Mouse (Mus musculus): Measurements from ENCODE around the gene Agpat2. TPM values are rescaled to one million over a fixed set of nuclear protein-coding genes. Genes with fewer than 3 reads are reported as not detected.
A peak's percentile ranks its signal among the peaks of the same experiment; 100 is the strongest.

The Agpat2 gene
- total RNA-seq, 2 experiments from 2014 or later, result 2.1 to 2.5 TPM

DNA sequence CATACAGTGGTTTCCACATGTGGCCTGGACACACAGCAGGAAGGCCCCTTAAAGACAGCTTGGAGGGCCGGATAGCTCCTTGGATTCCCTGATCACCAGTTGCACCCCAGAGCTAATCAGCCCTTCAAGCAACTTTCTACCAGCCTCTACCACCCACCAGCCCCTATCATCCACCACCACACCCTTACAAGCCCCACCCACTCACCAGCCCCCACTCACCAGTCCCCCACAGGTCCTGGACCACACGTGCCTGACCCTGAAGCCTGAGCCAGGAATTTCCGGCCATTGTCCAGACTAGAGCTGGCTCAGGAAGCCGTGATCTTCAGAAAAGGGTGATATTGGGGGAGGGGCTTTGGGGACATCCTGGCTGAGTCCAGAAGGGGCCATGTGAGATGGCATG is 28.4 kb downstream of the Agpat2 start:
- DNase-seq (ENCODE audit: low spot score in 2 of 2), result no peak

DNA sequence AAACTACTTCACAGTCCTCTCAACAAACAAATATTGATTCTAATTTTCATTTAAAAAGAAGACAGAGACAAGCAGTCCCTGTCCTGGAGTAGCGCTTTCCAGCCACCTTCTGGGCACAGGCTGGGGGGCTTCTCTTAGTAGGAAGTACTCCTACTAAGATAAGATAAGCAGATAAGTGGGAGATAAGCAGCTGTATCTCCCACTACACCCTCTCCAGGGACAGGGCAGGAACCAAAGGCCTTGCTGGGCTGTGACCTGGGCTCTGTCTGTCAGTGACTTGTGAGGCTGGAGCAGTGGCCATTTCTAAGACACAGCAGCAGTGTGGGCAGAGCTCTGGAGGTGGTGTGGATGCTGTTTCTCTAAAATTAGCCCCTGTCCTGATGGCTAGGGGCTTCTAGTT is 28.8 kb downstream of the Agpat2 start:
- DNase-seq (ENCODE audit: low spot score in 2 of 2), result no peak

DNA sequence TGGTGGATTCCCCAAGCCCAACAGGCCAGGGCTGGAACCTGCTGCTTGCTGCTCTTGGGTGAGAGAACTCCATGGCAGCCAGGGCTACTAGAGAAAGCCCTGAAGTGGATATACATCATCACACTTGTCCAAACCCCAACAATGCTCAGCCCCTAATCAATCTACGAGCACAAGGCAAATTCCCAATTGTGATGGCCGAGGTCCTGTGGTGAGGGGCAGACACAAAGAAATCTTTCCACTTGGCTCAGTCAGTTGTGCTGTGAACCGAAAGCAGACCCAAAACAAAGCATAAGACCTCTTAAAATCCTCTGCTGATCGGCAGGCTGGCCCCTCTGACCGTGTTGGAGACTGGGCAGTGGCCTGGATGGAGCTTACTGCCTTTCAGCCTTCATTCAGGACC is 29.4 kb downstream of the Agpat2 start:
- DNase-seq (ENCODE audit: low spot score in 2 of 2), result no peak

DNA sequence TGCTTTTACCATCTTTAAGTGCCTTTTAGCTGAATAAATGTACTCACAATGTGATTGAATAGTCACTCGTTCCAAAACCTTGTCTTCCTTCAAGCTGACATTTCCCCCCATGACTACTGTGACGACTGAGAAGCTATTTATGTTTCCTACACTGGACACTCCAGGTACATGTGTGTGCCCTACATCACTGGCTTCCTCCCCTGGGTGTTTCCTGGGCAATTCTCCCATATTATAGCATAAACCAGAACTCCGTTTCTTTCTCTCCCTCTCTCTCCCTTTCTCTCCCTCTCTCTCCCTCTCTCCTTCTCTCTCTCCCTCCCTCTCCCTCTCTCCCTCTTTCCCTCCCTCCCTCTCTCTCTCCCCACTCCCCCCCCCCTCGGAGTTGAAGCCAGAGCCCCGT is 30.4 kb downstream of the Agpat2 start:
- no peak for DNase-seq (ENCODE audit: low spot score in 2 of 2)

DNA sequence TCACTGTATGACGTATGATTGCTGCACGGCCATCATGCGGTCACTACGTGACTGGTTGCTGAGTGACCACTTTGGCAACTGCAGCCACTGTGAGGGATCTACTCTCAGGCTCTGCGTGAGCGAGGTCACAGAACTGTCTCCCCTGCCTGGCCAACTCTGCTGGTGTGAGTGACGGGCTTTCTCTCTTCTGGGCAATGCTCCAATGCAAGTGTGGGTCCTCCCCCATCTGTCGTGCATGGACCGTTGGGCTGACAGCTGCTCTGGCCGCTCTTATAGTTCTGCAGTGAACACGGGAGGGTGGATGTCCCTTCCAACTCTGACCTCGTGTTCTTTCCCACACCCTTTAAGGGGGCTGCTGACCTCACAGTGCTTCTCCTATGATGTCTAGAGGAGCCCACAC is 30.8 kb downstream of the Agpat2 start:
- DNase-seq (ENCODE audit: low spot score in 2 of 2), result peak; percentile 37 to 48

DNA sequence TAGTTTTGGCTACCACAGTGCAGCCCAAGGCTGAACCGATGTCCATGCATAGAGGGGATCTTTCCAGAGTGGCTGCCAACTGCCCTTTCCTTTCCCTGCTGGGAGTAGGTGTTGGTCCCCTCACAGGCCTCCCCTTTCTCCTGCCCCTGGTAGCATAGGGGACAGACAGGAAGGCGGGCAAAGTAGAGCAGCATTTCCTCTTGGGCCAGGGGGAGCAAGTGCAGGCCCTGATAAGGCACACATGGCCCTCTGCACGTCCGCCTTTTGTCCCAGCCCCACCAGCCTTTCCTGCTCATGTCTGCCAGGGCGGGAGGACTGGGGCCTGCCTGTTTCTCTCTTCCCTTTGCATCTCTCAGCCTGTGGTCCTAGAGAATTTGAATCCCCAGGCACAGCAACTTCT is 32.4 kb downstream of the Agpat2 start:
- DNase-seq (ENCODE audit: low spot score in 2 of 2), result no peak

DNA sequence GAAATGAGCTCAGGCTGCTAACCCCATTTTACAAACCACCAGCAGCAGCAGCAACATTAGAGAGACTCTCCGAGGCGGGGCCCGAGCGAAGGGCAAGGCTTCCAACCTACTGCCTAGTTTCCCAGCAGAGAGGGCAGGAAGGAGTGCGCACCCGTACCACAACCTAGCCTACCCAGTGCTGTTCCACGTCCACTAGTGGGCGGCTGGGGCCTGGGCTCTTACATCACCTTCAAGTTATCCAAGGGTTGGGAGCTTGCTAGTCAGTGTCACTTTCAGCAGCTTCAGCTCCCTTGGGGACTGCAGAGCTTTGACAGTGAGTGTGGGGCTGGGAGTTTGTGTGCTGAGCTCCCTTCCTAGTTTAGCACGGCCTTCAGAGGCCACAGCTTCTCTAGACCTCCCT is 32.8 kb downstream of the Agpat2 start:
- DNase-seq (ENCODE audit: low spot score in 2 of 2), result no peak

DNA sequence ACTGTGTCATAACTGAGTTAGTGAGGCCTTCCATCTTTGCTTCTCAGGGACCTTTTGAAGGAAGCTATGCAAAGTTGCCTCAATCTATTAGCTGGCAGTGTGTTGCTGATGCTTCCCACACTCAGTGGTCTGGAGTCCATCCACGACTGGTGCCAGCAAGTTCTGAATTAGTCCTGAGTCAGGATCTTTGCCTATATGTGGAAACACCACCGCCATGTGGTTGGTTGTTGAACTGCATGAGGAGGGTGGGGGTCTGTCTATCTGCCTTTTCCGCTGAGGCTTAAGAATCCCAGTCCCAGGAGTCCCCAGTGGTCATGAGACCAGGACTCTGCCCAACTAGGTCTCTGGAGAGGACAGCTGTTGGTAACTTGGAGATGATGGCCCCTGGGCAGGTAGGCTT is 34.2 kb downstream of the Agpat2 start:
- peak; percentile 78 to 80 for DNase-seq (ENCODE audit: low spot score in 2 of 2)

DNA sequence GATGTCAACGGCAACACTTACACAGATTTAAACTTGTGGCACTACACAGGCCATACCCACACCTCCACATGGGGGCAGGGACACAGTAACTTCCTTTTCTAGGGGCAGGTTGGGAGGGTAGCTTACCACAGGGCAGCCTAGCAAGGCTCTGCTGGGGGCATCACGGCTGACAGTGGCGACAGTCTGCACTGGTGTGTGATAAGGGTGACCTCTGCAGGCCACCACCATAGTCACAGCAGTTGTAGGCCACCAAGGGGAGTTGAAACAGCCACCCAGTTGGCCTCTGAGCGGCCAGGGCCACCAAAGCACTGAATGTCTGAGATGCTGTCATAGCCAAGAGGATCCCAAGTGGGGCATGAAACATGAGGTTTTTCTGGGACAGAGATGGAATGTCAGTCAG is 38.0 kb downstream of the Agpat2 start:
- DNase-seq (ENCODE audit: low spot score in 2 of 2), result peak; percentile 51 to 64

DNA sequence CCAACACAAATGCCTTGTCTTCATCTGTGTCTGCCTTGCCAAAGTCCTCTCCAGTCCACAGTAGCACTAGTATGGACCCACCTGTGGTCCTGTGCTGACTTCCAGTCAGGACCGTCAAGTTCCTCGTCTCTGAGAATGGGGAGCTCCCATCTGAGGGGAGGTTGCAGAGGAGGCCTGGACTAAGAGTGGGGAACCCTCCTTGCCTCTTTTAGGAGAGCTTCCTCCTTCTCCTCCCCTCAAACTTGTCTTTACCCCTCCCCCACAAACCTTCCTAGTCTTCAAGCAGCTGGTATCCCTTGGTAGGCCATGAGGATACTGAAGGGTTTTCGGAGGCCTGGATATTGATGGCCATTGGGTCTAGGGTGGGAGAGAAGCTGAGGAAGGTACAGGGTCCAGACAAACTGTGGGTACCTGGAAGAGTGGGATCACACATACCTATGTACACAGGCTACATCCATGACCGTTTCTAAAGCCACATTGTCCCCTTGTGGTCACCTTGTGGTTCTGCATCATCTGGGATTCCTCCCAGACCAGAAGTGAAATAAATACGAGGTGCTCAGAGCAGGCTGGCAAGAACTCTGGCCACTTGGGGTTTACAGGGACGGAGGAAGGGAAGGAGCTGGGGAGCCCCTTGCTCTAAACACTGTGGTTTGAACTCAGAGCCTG is 42.7 kb downstream of the Agpat2 start:
- peak; percentile 41 to 56 for DNase-seq (ENCODE audit: low spot score in 2 of 2)

DNA sequence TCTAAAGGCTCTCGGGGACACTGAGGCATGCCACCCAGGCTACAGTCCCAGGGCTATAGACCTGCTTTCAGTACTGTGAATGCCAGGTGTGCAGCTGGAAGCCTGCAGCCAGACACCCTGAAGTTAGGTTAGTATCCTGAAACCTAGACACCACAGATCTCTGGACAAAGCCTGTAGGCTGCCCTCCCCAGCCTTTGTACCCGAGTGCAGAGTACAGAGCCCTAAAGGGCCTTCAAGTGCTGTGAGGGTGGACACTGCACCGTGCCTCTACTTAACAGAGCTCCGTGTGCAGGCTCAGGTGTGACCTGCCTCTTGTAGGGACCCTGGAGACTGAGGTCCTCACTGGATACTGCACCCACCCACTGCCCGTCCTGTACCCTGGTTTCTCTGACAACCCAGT is 43.7 kb downstream of the Agpat2 start:
- DNase-seq (ENCODE audit: low spot score in 2 of 2), result no peak

DNA sequence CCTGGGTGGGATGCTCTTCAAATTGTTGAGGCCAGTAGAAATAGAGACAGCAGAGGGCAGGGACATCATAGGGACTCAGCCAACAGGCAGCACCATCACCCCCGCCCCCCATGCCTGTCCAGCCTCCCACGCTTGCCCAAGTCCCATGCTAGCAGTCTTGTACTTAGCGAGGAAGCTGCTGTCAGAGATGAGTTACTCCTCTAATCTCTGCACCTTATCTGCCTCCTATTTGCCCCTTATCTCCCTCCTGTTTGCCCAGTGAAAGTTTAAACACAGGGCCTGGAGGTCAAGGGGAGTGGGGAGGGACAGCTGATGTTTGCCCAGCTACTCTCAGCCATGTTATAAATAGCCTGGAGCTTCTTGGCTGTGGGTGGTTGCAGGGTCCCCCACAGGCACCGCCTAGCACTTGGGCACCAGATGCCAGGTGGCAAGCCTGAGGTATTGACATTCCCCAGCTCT is 47.7 kb downstream of the Agpat2 start:
- no peak for DNase-seq (ENCODE audit: low spot score in 2 of 2)

DNA sequence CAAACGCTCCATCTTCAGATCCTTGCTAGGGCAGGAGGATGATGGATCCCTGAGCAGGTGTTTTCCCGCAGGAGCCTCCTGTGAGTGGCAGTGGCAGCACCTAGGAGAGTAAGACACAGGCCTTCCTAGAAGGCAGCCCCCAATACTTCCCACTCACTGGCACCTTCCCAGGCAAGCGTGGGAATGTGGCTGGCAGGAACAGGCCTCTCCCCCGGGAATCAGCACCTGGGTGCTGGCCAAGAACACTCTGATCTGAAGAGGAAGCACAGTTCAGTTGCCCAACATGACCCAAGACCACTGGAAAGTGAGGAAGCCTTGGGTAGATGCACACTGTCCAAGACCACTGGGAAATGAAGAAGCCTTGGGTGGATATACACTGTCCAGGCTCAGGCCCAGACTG is 49.1 kb downstream of the Agpat2 start:
- DNase-seq (ENCODE audit: low spot score in 2 of 2), result peak; percentile 60

DNA sequence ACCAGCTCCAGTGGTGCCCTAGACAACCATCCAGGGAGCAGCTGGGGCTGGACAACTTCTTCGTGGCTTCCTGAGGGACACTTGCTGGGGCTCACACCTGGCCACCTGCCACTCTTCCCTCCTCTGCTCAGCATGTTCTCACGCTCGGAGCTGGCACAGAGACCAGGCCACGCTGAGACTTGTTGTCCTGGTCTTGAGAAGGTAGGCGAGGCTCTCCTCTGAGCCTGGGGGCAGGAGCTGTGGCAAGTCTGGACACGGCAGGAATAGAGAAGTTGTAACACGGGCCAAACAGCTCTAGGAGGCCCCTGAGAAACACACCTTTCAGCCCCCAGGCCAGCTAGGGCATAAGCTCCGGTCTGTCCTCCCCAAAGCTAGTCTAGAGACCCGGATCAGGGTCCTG is 50.3 kb downstream of the Agpat2 start:
- DNase-seq (ENCODE audit: low spot score in 2 of 2), result no peak

DNA sequence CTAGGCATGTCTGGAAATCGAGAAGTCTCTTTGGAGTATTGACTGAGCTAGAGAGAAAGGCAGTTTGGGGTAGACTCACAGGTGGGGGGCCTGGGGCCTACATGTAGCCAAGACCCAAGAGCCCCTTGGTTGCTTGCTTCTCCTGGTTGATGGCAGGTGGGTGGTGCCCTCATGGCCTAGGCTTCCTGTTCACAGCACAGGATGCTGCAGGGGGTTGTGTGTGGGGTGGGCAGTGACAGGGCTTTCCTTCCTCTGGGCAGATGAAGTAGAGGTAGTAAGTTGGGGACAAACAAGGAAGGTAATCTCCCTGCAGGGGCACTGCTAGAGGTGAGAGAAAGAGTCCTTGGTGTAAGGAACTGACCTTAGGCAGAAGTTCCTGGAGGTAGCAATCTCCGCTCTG is 52.2 kb downstream of the Agpat2 start:
- DNase-seq (ENCODE audit: low spot score in 2 of 2), result no peak

DNA sequence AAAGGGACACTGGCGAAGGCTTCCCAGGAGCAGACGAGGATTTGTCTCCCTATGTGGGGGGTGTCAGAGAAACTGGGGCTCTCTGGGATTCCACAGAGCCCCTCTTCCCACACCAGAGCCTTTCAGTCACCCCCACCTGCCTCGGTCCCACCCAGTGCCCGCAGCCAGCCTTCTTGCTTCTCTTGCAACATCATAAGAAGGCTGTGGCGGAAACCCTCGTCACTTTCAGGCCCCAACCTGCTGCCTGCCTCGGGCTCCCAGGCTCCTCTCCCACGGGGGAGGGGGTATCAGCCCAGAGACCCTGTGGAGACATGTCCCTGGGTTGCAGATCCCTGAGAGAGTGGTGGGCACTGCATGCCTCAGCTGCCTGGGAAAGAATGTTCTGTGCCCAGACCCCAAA is 52.8 kb downstream of the Agpat2 start:
- DNase-seq (ENCODE audit: low spot score in 2 of 2), result no peak

DNA sequence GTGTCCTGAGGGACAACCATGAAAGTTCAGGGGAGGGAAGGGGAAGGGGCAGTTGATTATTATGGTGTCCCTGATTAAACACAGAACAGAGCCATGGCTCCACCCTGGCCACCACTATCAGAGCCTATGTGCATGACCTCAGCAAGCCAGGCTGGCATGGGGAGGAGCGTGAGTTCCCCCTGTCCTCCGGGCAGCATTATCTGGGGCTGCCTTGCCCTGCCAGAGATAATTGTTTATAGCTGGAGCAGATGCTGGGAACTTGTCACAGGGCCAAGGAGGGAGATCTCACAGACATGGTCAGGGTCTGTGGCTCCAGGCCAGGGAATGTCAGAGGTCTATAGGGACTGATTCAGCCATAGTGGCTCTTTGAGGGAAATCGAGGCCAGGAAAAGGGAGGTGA is 53.4 kb downstream of the Agpat2 start:
- no peak for DNase-seq (ENCODE audit: low spot score in 2 of 2)

DNA sequence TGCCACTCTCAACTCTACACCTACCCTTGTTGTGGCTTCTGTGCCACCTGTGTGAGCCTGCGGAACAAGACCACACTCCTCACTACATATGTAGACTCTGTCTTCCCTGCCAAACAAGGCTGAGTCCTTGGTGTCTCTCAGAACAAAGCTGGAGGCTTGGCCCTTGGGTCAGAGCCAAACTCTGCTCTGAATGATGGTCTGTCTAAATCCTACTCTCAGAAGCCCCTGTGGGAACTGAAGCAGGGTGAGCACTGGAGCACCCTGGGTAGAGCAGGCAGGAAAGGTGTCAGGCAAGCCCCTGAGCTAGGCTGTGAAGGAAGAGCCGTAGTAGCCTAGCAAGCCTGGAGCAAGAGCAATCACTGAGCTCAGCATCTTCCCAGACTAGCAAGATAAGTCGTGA is 54.0 kb downstream of the Agpat2 start:
- DNase-seq (ENCODE audit: low spot score in 2 of 2), result no peak

DNA sequence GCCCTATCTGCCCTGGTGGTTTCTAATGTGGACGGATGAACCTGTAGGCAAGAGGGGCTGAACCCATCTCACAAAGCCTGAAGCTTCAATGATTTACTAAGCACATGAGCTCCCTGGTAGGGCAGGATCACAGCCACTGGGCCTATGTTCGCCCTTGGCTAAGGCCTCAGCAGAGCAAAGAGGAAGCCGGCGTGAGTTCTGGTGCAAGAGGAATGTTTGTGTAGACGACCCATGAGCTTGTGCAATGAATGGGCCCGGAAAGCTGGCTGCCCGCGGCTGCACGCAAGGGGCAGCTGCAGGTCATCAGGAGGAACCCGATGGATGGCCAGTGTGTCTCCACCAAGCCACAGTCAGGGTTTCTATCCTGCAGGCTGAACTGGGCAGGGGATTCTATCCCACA is 54.4 kb downstream of the Agpat2 start:
- no peak for DNase-seq (ENCODE audit: low spot score in 2 of 2)

DNA sequence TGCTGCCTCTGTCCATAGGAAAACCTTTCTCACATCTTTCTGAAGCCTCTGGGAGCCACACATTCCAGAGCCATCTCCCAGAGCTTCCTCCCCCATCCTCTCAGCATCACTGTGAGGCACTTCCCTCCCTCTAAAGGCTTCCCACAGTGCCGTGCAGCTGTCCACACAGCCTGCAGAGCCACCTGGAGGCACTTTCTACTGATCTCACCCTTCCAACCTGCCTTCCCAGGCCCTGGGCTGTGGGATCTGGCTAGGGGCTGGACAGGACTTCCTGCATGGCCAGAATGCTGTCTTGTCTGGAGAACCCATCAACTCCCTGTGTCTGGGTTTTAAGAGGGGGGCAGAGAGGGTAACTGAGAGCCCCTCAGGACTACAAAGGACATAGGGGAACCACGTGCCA is 56.7 kb downstream of the Agpat2 start:
- no peak for DNase-seq (ENCODE audit: low spot score in 2 of 2)

DNA sequence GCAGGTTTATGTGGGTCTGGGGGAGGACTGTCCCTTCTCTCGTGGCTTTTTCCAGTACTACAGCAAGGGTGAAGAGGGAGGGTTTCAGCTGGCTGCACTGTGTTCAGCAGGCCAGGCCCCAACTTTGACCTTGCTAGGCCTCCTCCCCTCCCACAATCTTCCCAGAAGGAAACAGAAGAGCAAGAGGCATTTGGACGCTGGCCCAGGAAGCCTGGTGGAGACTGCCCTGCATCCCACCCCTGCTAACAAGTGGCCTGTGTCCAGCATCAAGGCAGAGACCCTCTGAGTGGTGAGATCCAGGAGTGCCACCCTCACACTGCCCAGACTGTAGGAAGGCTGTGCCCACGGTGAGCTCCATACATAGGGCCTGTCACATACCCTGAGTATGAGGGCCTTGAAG is 60.0 kb downstream of the Agpat2 start:
- DNase-seq (ENCODE audit: low spot score in 2 of 2), result no peak

DNA sequence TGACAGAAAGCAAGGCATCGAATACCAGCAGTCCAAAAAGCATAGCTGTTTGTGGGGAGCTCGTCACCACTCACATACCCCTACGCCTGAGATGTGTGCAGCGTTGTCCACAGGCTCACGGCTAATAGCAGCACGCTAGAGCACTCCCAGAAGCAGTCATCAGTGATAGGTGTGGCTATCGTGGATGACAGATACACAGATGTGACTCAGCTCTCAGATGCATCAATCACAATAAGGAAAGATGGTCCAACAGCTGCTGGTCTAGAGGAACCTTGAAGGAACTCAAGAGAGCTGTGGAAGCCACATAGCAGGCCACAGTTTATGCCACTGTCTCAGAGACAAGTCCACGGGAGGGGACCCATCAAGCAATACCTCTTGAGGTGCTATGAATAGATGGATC is 60.4 kb downstream of the Agpat2 start:
- DNase-seq (ENCODE audit: low spot score in 2 of 2), result no peak

DNA sequence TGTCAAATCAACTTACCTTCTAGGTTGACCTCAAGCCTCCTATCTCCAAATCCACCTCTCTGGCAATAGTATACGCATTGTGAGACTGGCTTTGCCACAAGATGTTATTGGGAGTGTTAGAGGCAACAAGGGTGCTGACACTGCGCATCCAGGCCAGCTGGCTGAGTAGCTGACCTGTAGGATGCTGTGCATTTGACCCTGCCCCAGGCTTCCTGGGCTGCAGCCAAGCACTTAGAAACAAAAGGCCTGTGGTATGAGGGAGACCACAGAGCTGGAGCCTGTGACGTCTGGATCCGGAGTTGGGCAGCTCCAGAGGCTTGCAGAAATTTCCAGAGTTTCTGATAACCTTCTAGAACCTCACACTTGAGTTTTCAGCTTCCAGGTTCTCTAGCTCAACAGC is 61.1 kb downstream of the Agpat2 start:
- no peak for DNase-seq (ENCODE audit: low spot score in 2 of 2)
